Mouse (Mus musculus) heart, adult 11 months (tissue): ENCODE results near the gene Cacnb2.

ENCODE experiments used
- DNase-seq: peaks from one replicate; pipeline ENCODE4 v3.0.0; 2022

Gene Cacnb2

GRCm38 (mm10) chr2:14989350-14989749, 386.5 kb downstream of the Cacnb2 start:
- DNase-seq = no peak

GRCm38 (mm10) chr2:14992531-14992930, 389.6 kb downstream of the Cacnb2 start:
- no peak for DNase-seq

GRCm38 (mm10) chr2:14996036-14996435, 393.1 kb downstream of the Cacnb2 start:
- no peak for DNase-seq

- no peak for DNase-seq
Measured at GRCm38 (mm10) chr2:14997836-14998235, 394.9 kb downstream of the Cacnb2 start.

- DNase-seq = no peak
Measured at GRCm38 (mm10) chr2:15007531-15007930, 404.6 kb downstream of the Cacnb2 start.

GRCm38 (mm10) chr2:15008072-15008471, 405.2 kb downstream of the Cacnb2 start:
- no peak for DNase-seq

GRCm38 (mm10) chr2:15026817-15027216, 423.9 kb downstream of the Cacnb2 start:
- no peak for DNase-seq

GRCm38 (mm10) chr2:15027816-15028215, 424.9 kb downstream of the Cacnb2 start:
- DNase-seq = no peak
